Mouse (Mus musculus) CD4-positive helper T cell, adult 2 months (primary cell): Measurements from ENCODE around the gene Zcchc10.

Source experiments
- DNase-seq: peaks from one replicate; pipeline ENCODE4 v3.0.0-alpha.2; 2012; ENCODE audit warnings: low read depth, missing footprints, low spot score

Zcchc10 gene

GRCm38 (mm10) chr11:53378918-53379317 is 54.4 kb downstream of the Zcchc10 start:
- DNase-seq: no peak
